Mouse (Mus musculus) kidney, postnatal 14 days (tissue): ENCODE measurements around the gene Cdsn.

Experiments used
- DNase-seq: peaks from one replicate; pipeline ENCODE4 v3.0.0; 2022; ENCODE audit warnings: mixed read lengths

Gene Cdsn

GRCm38 (mm10) chr17:35537421-35537820 is 14.5 kb upstream of the Cdsn start:
- no peak for DNase-seq

GRCm38 (mm10) chr17:35538476-35538875 is 13.5 kb upstream of the Cdsn start:
- DNase-seq, result no peak

- DNase-seq, result no peak
Observed at GRCm38 (mm10) chr17:35539540-35539939, 12.4 kb upstream of the Cdsn start.

DNA sequence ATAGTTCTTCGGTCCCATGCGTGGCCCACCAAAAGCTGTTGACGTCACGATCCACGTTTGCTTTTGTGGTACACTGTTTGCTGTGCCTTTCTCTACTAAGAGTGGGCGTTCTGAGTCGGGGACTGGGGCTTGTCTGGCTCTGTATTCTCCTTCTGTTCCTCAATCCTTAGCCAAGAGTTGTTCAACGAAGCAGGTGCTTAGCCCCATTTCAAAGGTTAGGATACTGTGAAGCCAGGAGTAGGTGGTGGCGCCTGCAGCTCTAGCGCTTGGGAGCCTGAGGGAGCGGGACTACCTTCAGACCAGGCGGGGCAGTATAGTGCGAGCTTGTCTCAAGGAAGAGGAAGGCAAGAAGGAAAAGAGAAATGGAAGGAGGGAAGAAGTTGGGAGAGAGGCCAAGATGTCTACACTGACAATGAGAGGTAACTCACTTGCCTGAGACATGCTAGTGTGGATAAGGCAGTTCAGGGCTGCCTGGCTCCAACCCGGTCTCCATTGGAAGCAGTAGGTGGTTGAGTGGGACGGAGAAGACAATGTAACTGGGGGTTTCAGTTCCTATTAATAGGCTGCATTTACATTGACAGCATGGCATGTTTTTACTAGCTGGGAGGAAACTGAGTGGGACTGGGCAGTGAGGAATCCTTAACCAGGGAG is 9.0 kb upstream of the Cdsn start:
- no peak for DNase-seq

DNA sequence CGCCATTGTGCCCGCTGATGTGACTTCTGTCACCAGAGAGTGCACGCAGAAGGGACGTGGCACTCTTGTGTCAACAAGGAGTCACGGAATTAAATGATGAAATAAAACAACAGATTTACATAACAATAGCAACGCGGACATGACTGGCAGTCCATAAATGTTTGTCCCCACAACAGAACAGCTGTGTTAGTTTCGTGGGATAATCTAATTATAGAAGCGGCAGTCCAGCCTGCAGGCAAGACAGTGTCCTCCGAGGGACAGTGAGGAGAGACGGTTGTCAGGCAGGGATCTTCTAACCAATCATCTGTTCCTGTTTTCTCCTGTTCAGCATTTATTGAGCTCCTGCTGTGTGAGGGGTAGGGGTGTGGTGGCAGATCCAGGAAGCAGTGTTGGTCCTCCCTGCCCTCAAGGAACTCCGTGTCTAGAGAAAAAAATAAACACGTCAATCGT is 8.5 kb upstream of the Cdsn start:
- DNase-seq, result no peak

GRCm38 (mm10) chr17:35544001-35544400 is 7.9 kb upstream of the Cdsn start:
- no peak for DNase-seq

GRCm38 (mm10) chr17:35544680-35545079 is 7.2 kb upstream of the Cdsn start:
- DNase-seq, result peak; percentile 41

DNA sequence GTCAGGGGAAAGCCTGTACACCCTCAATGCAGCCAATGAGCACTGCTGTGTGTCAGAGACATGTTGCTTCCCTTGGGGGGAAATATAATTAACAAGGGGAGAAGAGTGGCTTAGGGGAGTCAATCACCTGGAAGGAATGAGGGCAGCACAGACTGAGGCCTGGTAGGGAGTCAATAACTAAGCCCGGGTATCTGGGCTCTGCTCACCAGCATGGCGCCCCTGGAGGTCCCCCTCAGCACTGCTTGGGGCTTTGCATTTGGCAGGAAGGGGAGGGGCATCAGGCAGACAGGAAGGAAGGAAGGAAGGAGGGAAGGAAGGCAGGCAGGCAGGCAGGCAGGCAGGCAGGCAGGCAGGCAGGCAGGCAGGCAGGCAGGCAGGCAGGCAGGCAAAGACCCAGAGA is 4.5 kb upstream of the Cdsn start:
- no peak for DNase-seq

DNA sequence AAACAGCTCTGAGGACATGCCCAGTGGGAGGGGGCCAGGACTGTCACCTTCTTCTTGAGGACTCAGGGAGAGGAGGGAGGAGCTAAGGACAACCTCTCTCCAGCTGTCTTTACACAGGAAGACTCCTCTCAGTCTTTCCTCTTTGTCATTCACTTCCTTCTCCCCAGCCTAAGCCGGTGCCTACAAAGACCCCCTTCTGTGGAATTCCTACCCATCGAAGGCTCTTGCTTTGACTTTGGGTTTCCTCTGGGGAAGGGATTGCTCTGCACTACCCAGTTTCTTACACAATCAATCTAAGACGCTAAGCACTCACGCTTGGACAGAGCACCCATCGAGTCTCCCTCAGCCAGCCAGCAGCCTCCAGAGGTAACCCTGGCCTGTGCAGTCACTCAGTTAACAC is 3.3 kb upstream of the Cdsn start:
- DNase-seq, result no peak

GRCm38 (mm10) chr17:35549437-35550142 is 2.3 kb upstream of the Cdsn start:
- peak; percentile 53 for DNase-seq

- no peak for DNase-seq
Observed at GRCm38 (mm10) chr17:35550143-35550494, 1.8 kb upstream of the Cdsn start.

DNA sequence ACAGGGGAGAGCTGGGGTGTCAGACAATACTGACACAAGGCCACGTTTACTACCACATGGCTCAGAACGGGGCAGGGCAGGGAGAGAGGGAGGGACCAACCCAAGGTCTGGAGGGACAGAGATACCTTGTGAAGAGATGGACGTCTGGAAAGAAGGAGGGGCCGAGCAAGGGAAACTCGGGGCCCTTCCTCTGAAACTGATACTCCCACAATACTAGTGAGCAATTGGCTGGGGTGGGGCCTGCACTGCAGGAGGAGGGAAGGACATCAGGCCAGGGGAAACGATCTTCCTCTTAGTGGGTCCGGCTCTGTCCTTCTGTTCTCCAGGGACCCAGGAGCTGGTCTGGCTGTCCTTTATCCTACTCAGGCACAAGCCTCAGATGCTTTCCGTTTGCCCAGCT is 1.1 kb upstream of the Cdsn start:
- no peak for DNase-seq

DNA sequence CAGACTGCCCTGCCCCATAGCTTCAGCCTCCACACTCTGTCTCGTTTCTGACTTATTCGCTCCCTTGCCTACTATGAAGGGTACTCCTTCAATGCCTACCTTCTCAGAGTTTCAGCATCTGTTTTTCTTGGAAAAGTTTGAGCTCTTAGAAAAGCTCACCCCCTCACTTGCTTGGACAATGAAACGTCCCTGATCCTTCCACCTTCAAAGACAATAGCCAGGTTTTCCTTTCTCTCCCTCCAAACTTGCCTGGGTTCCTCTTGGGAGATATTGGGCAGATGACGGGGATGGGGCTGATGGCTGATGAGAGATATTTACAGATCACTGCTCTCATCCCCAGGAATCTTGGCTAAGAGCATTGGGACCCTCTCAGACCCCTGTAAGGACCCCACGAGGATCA is 2.4 kb downstream of the Cdsn start:
- no peak for DNase-seq

- DNase-seq, result no peak
Observed at GRCm38 (mm10) chr17:35554761-35555397, 3.0 kb downstream of the Cdsn start.

DNA sequence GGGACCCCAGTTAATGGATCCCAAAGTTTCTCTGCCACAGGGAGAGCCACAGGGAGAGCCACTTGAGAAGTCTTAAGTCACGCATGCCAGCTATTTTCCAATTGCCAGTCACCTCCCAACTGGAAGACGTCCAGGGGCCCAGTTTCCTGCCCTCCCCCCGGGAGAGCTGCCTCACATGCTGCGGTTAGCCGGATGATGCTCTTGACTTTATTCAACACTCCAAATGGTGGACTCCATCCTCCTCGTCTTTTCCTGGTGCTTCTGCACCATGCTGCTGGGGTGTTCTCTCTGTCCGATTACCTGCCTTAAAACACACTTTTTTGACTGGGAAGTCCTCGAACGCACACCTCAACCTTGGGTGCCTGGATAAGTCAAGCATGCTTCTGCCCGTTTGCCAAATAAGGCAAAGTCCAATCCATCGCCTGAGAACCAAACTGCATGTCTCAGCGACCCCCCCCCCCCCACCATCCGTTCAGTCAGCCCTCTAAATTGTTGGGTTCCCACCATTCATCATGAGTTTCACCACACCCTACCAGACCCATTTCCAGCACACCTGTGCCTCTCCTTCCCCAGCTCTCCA is 4.3 kb downstream of the Cdsn start:
- DNase-seq, result no peak

DNA sequence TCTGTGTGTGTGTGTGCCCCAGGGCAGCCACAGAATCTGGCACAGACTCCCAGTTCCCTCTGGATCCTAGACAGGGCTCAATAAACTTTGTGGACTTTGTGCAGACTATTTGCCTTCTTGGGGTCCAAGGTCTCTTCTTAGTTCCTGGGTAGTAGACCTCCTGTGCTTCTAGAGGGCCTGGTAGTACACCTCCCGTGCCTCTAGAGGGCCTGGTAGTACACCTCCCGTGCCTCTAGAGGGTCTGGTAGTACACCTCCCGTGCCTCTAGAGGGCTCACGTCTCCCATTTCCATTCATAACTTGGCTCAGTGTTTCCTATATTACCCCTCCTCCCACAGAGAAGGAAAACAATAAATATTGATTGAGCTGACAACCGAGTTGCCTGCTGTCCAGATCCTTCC is 4.9 kb downstream of the Cdsn start:
- DNase-seq, result peak; percentile 63

GRCm38 (mm10) chr17:35557351-35557750 is 5.4 kb downstream of the Cdsn start:
- no peak for DNase-seq

- no peak for DNase-seq
Observed at GRCm38 (mm10) chr17:35558216-35558615, 6.3 kb downstream of the Cdsn start.

GRCm38 (mm10) chr17:35567150-35567549 is 15.2 kb downstream of the Cdsn start, which contains the start of gene 2300002M23Rik:
TSS of gene 2300002M23Rik (plus strand) at chr17:35567450.
- DNase-seq, result no peak

- DNase-seq, result no peak
Observed at GRCm38 (mm10) chr17:35567767-35568166, 15.8 kb downstream of the Cdsn start.

DNA sequence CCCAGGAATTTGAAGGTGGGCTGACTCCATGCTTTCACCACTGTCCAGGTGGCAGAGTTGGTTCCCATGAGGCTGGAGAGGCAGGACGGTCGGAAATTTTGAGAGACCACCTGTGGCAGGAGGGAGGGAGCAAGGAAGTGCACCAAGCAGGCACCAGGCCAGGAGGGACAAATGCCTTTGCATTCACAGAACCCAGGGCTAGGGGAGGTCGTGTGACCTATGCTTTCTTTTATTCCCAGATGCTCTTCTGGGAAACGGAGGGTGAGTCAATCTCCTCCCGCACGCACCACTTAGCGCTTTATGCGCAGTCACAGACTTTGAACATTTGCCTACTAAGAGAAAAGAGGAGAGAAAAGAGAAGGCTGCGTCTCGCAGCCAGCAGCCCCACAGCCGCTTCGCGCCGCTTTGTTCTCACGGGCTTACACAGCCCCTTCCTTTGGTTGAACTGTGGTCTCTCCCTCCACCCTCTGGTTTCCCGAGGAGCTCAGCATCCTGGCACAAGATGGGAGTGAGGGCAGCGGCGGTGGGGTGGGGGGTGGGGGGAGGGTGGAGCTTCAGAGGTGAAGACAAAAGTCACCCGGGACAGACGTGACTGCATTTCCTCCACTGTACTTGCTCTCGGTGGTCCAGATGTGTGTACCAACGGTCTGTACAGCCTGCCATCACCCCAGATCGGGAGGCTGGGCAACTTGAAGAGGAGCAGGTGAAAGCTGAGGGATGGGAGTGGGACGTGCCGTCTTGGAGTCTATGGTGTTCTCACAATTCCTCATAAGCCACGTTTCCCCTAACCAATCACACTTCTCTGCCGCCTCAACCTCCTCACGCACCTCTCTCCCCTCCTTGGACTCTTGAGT is 17.4 kb downstream of the Cdsn start:
- DNase-seq, result no peak

GRCm38 (mm10) chr17:35570836-35571235 is 18.9 kb downstream of the Cdsn start:
- DNase-seq, result no peak

DNA sequence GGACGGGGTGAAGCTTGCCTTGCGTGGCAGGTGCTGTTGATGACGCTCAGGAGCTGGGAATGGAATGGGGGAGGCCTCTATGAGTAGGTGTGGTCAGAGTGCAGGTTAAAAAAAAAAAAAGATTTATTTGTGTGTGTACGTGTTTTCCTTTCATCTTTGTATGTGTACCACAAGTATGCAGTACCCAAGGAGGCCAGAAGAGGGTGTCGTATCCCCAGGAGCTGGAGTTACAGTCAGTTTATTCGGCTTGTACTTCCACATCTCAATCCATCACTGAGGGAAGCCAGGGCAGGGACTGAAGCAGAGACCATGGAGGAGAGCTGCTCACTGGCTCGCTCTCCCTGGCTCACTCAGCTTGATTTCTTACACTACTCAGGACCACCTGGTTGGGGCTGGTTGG is 19.5 kb downstream of the Cdsn start:
- DNase-seq, result no peak
